Mouse (Mus musculus) embryonic facial prominence, embryonic 15.5 days (tissue): ENCODE measurements around the gene Ube2o. TPM values are rescaled to one million over a fixed set of nuclear protein-coding genes. Genes with fewer than 3 reads are reported as not detected.
"Not testable (repeated sequence)": the region's sequence is repeated elsewhere in the genome, so short reads cannot be mapped to it uniquely, and the experiment has no call there.

Experiments
- ATAC-seq: fragments of 200-750 bp; cut with Nextera tagmentation; 2 replicates; pipeline ENCODE4 v1.8.0; 2017; ENCODE audit warnings: low read depth, moderate TSS enrichment; ENCODE audit not compliant: insufficient number of reproducible peaks, low FRiP score, low TSS enrichment
- H3K27ac ChIP-seq: fragments of 300-500 bp; sonication (generic); replicated peaks from 2 replicates; pipeline ENCODE4 v1.5.1; 2015; ENCODE audit warnings: mild to moderate bottlenecking, inconsistent platforms
- H3K27me3 ChIP-seq: fragments of 300-500 bp; sonication (generic); 2 replicates; pipeline ENCODE4 v1.6.1; 2015; ENCODE audit warnings: inconsistent platforms
- H3K36me3 ChIP-seq: fragments of 300-500 bp; sonication (generic); 2 replicates; pipeline ENCODE4 v1.6.1; 2015; ENCODE audit warnings: mild to moderate bottlenecking, inconsistent platforms
- H3K4me1 ChIP-seq: fragments of 300-500 bp; sonication (generic); 2 replicates; pipeline ENCODE4 v1.6.1; 2015; ENCODE audit warnings: inconsistent platforms
- H3K4me2 ChIP-seq: fragments of 300-500 bp; sonication (generic); replicated peaks from 2 replicates; pipeline ENCODE4 v1.6.1; 2015; ENCODE audit warnings: mild to moderate bottlenecking, inconsistent platforms
- H3K4me3 ChIP-seq: fragments of 300-500 bp; sonication (generic); replicated peaks from 2 replicates; pipeline ENCODE4 v1.5.1; 2015; ENCODE audit warnings: mild to moderate bottlenecking, inconsistent platforms
- H3K9ac ChIP-seq: fragments of 300-500 bp; sonication (generic); 2 replicates; pipeline ENCODE4 v1.6.1; 2015; ENCODE audit warnings: inconsistent platforms
- H3K9me3 ChIP-seq: fragments of 300-500 bp; sonication (generic); replicated peaks from 2 replicates; pipeline ENCODE4 v1.6.1; 2016; ENCODE audit warnings: inconsistent platforms
- WGBS: fragments of 180-500 bp; shearing (Covaris S2); methylation state at CpG from one replicate; pipeline ENCODE4 v1.1.7; 2015; 5-methylcytosine and 5-hydroxymethylcytosine counted together
- polyA plus RNA-seq: library from polyadenylated mRNA; unstranded; fragments of >200 nt; fragmentation: Nextera tagmentation; extraction: Ambion mirVana; gene quantifications from 2 replicates; pipeline ENCODE4 v1.2.1, GENCODE M21; 2015

The Ube2o gene
- polyA plus RNA-seq, 1 experiment from 2014 or later, result 14.2 TPM

DNA sequence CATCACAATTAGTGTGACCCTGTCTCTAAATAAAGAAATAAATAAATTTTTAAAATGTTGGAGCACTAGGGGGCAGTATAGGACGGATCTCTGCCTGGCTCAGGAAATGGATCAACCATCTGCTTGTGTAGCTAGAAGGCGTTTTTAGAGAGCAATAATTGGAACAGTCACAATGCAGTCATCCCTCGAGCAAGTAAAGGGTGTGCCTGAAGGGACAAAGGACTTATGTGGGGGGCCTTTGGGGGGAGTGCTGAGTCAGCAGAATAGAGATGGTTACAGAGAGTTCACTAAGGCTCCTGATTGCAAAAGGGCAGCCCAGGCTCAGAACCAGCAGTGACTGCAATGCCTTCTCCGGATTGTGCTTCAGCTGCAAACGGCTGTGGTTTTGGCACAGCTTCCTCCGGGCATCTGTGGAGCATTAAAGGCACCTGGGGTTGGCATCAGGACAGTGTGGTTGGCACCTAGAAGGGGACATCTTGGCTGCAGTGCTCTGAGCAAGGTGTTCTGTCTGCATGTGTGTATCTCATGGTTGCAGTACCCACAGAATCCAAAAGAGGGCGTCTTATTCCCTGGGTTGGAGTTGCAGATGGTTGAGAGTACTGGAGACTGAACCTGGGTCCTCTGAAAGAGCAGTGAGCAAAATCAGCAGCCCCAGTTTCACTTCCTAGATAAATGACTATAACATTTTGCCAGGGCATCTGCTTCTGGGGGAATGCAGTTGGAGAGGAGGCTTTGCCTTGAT, 80.1 kb downstream of the Ube2o start:
- no peaks in the 10 kb centered on the region for H3K27me3 ChIP-seq
- H3K36me3 ChIP-seq, result no peaks in the 10 kb centered on the region
- H3K9me3 ChIP-seq, result no peaks in the 10 kb centered on the region
- H3K27ac ChIP-seq, result peak overlapping the region; percentile 52; the same call in 1 of the 2 replicates
- no peak overlapping the region for H3K4me3 ChIP-seq
- no peak overlapping the region for H3K4me2 ChIP-seq
- 16% methylated on average over 7 of the region's 7 CpGs for WGBS
- no peak overlapping the region for H3K9ac ChIP-seq
- peak; percentile 71 for ATAC-seq
- H3K4me1 ChIP-seq, result peaks cover 8% of the 10 kb centered on the region; the same call in 1 of the 2 replicates

DNA sequence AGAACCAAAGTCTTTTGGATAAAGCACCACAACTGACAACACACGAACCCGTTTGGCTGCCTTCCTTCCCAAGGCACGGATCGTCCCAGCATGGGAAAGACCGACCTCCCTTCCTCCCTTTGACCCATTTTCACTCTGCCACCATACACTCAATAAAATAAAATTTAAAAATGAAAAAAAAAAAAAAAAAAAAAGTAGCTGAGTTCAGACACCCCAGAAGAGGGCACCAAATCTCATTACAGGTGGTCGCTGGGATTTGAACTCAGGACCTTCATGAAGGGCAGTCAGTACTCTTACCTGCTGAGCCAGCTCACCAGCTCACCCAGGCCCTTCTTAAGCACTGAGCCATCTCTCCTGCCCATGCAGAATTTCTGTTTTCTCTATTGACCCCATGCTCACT, 82.2 kb downstream of the Ube2o start:
- Histone ChIP-seq H3K9me3 (no peaks in the 10 kb centered on the region), H3K27ac (no peak overlapping the region), H3K4me2 (peak overlapping the region; percentile 55), H3K4me3 (peak overlapping the region; percentile 34), H3K9ac (no peak overlapping the region), H3K27me3 (no peaks in the 10 kb centered on the region), H3K4me1 (peaks cover 18% of the 10 kb centered on the region; the same call in 1 of the 2 replicates), H3K36me3 (no peaks in the 10 kb centered on the region)
- ATAC-seq, result no peak
- 39% methylated on average over 6 of the region's 6 CpGs for WGBS

DNA sequence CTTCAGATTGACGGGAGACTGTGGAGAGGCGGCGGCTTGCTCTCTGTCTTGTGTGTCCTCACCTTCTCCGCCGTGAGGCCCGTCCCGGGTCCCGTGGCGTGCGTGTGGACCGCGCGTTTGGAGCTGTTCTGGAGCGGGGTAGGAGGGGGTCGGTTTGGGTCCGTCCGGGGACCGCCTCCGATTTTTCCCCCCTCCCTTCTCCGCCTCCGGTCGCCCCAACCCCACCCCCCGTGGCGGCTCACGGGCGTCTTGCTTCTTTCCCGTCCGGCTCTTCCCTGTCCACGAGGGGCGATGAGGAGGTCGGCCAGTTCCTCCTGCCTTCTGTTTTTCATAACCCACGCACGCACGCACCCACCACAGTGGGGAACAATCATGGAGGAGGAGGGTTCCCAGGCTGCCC, 82.7 kb downstream of the Ube2o start:
- no peak for ATAC-seq
- no peak overlapping the region; the same call in 1 of the 2 replicates for H3K9ac ChIP-seq
- H3K27me3 ChIP-seq, result no peaks in the 10 kb centered on the region
- H3K4me1 ChIP-seq, result peaks cover 18% of the 10 kb centered on the region; the same call in 1 of the 2 replicates
- WGBS, result 23% methylated on average over 34 of the region's 34 CpGs
- no peaks in the 10 kb centered on the region for H3K36me3 ChIP-seq
- peak overlapping the region; percentile 55 for H3K4me2 ChIP-seq
- peak overlapping the region; percentile 34 for H3K4me3 ChIP-seq
- H3K27ac ChIP-seq, result no peak overlapping the region
- no peaks in the 10 kb centered on the region for H3K9me3 ChIP-seq

DNA sequence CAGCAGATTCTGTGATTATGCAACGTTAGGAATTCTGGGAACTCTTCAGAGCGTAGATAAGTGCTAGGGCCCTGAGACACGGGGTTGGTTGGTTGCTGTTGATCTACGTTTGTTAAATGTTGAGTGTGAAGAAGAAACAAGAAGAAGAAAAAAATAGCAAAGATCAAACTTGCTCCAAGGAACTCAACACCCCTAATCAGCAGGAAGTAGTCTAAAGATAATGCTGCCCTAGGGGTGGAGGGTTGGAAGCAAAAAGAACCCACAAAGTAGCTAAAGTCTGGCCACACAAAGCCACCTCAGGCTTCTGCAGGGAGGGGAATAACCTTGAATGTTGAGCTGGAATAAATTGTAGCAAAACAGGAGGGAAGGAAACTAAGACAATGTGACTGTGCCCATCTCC, 83.9 kb downstream of the Ube2o start:
- Histone ChIP-seq H3K4me1 (peaks cover 18% of the 10 kb centered on the region; the same call in 1 of the 2 replicates), H3K9me3 (no peaks in the 10 kb centered on the region), H3K4me2 (no peak overlapping the region), H3K27me3 (no peaks in the 10 kb centered on the region), H3K4me3 (no peak overlapping the region), H3K27ac (no peak overlapping the region), H3K9ac (no peak overlapping the region), H3K36me3 (no peaks in the 10 kb centered on the region)
- WGBS, result 80% methylated on average over 4 of the region's 4 CpGs
- no peak for ATAC-seq

DNA sequence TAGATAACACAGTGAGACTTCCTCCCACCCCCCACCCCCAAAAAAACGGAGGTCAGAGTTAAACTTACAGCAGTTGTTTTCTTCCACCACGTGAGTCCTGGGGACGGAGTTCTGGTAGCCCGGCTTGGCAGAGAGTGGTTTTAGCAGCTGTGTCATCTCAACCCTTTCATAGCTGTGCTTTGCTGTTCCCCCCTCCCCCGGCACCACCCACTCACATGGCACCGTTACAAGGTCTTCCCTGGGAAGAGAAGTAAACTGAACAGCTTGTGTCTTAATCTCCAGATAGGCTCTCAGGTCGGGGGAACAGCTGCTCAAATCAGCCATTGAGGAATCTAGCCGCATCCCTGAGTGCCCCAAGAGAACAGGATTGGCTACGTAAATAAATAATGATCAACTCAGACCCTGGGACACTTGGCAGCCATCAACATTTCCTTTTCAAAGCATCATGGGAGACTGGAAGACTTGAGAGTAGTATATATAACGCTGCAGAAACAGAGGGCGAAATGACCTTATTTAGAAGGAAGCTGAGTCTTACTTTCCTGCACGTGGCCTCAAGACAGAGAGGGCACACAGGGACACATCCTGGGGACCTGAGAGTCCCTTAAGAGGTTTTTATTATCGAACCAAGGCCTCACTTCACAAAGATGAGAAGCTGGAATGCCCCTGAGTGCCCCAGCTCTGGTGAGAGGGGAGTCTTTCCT, 86.6 kb downstream of the Ube2o start:
- no peak overlapping the region for H3K4me3 ChIP-seq
- H3K27ac ChIP-seq, result peak overlapping the region; percentile 56
- no peaks in the 10 kb centered on the region for H3K36me3 ChIP-seq
- H3K9me3 ChIP-seq, result no peaks in the 10 kb centered on the region
- H3K4me1 ChIP-seq, result 0 out of 2 replicates have a peak, but pooled peaks cover 19% of the 10 kb centered on the region
- no peaks in the 10 kb centered on the region for H3K27me3 ChIP-seq
- no peak overlapping the region for H3K9ac ChIP-seq
- ATAC-seq, result no peak
- no peak overlapping the region for H3K4me2 ChIP-seq
- 49% methylated on average over 13 of the region's 13 CpGs for WGBS

DNA sequence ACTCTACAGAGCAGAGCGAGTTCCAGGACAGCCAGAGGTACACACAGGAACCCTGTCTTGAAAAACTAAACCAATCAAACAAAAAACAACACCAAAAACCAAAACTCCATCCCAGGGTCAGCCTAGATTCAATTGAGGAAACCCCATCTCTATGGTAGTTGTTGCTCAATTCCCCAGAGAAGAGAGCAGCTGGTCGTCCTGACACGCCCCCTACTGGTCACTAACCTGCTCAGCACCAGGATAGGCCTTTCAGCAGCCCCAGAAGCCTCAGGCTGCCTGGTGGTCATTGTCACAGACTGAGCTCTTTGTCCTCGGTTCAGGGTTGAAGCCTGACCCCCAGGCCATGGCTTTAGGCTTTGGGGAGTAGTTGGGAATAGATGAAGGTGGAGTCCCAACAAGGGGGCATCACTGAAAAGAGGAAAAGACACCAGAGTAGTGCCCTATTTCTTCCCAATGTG, 87.4 kb downstream of the Ube2o start, which contains the start of gene Prpsap1:
Gene Prpsap1 (minus strand): TSS at position 408 of the 458 bp plus-strand sequence.
- Histone ChIP-seq H3K4me3 (no peak within 1 kb of the TSS), H3K4me1 (peaks cover 24% of the 10 kb centered on the region), H3K4me2 (no peak within 1 kb of the TSS), H3K9me3 (no peaks in the 10 kb centered on the region), H3K27me3 (no peaks in the 10 kb centered on the region), H3K9ac (no peak within 1 kb of the TSS), H3K27ac (peak within 1 kb of the TSS; percentile 56), H3K36me3 (no peaks in the 10 kb centered on the region)
- WGBS, result 26% methylated on average over 4 of the region's 4 CpGs
- no peak for ATAC-seq

DNA sequence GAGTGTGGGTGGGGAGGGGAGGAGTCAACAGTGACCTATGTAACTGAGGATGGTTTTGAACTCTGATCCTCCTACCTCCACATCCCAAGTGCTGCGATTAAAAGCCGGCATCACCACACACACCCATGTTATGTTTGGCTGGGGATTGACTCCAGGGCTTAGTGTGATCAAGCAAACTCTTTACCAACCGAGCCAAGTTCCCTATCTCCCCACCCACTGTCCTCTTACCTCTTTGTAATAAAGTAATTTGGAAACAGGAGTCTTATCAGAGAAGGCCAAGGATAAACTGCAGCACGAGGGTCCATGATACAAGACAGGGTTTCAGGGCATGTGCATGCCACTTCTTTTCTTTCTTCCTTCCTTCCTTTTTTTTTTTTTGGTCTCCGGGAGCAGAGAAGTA, 88.1 kb downstream of the Ube2o start:
- Histone ChIP-seq H3K27me3 (no peaks in the 10 kb centered on the region), H3K9ac (no peak overlapping the region), H3K27ac (no peak overlapping the region), H3K36me3 (0 out of 2 replicates have a peak, but pooled peaks cover under 1% of the 10 kb centered on the region), H3K4me1 (peaks cover 25% of the 10 kb centered on the region), H3K9me3 (no peaks in the 10 kb centered on the region), H3K4me2 (no peak overlapping the region), H3K4me3 (no peak overlapping the region)
- no peak for ATAC-seq
- 80% methylated on average over 5 of the region's 5 CpGs for WGBS

DNA sequence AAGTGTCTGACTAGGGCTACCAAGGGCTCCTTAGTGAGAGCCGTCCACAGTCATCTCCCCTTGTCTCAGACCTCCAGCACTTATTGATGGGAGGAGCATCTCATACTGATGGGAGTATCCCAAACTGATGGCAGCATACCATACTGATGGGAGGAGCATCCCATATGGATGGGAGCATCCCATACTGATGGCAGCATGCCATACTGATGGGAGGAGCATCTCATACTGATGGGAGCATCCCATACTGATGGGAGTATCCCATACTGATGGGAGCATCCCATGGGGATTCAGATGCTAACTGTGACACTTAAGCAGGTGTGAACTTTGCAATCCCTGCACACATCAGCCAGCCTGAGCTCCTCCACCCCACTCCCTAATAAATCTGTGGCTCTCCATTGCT, 88.7 kb downstream of the Ube2o start:
- H3K4me1 ChIP-seq, result peaks cover 25% of the 10 kb centered on the region
- H3K27ac ChIP-seq, ATAC-seq, H3K4me2 ChIP-seq, H3K9me3 ChIP-seq, H3K27me3 ChIP-seq, H3K9ac ChIP-seq, H3K4me3 ChIP-seq, H3K36me3 ChIP-seq: not testable (repeated sequence)
- WGBS, result 88% methylated on average over 1 of the region's 1 CpGs

DNA sequence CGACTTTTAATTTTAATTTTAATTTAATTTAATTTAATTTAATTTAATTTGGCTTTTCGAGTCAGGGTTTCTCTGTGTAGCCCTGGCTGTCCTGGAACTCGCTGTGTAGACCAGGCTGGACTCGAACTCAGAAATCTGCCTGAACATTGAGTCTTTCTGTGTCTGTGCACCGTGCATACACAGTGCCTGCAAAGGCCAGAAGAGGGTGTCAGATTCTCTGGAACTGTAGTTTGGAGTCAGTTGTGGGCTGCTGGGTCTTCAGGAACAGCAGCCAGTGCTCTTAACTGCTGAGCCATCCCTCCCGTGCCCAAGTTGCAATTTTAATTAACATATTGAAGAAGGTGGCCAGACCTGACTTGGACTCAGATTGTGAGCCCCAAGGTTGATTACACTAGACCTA, 89.9 kb downstream of the Ube2o start:
- Histone ChIP-seq H3K27ac (no peak overlapping the region), H3K4me1 (peaks cover 25% of the 10 kb centered on the region), H3K27me3 (no peaks in the 10 kb centered on the region), H3K9ac (no peak overlapping the region), H3K36me3 (peaks cover 17% of the 10 kb centered on the region), H3K9me3 (no peaks in the 10 kb centered on the region), H3K4me2 (no peak overlapping the region), H3K4me3 (no peak overlapping the region)
- no peak for ATAC-seq
- 53% methylated on average over 6 of the region's 6 CpGs for WGBS

DNA sequence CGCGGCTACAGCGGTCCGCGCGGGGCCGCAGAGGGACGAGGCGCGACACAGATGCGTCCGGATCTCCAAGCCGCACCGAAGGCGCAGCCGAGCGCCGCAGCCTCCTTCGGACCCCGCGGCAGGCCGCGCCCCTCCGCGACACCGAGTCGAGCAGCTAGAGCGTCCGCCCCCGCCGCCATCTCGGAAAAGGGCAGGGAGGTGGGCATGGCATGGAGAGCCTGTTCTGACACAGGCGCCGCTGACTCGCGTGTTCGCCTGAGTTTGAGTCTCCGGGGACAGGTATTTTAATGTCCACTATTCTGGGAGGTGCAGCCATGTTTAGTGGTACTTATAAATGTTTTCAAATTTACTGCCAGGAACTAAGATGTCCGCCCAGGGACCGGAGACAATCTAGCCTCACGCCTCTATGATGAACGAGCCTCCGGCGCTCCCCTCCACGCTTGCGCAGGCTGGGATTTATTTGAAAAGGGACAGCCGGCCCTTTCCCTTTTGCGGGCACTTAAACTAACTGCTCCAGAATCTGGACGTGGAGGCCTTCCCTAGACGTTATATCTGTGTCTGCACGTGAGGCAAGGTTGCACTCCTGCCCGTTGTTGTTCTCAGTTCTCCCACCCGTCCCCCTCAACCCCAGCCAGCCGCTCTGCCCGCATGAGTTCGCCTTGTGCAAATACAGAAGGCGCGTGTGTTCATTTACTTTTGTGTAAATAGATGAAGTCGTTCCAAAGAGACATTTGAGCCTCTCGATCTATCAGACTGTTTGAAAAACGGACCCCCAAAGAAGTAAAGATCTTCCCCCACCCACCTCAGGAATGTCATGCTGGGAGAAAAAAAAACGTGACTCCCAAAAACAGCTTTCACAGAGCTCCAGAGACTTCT, 90.8 kb downstream of the Ube2o start:
- H3K9ac ChIP-seq, result peak overlapping the region; percentile 76
- peaks cover 26% of the 10 kb centered on the region for H3K36me3 ChIP-seq
- H3K4me2 ChIP-seq, result peak overlapping the region; percentile 56
- H3K27ac ChIP-seq, result peak overlapping the region; percentile 87
- H3K27me3 ChIP-seq, result no peaks in the 10 kb centered on the region
- H3K4me1 ChIP-seq, result peaks cover 25% of the 10 kb centered on the region
- ATAC-seq, result peak; percentile 92
- peak overlapping the region; percentile 73 for H3K4me3 ChIP-seq
- WGBS, result under 1% methylated on average over 62 of the region's 62 CpGs
- H3K9me3 ChIP-seq, result no peaks in the 10 kb centered on the region
